Mouse (Mus musculus): ENCODE data around the gene Gm5771. TPM values are rescaled to one million over a fixed set of nuclear protein-coding genes. Genes with fewer than 3 reads are reported as not detected.

Gm5771 gene
- polyA plus RNA-seq, 1 experiment from 2014 or later = not detected

Other genes starting within 250 kb of the Gm5771 start
- gene Try4, start 90.1 kb upstream of the Gm5771 start, polyA plus RNA-seq (2015; fragmentation: Nextera tagmentation; extraction: Ambion mirVana) = not detected in 2 replicates
- gene Try5, start 75.5 kb upstream of the Gm5771 start, polyA plus RNA-seq (2015; fragmentation: Nextera tagmentation; extraction: Ambion mirVana) = not detected in 2 replicates
- not detected in 2 replicates for gene Try10, start 38.3 kb upstream of the Gm5771 start, polyA plus RNA-seq (2015; fragmentation: Nextera tagmentation; extraction: Ambion mirVana)
- not detected in 2 replicates for gene Prss3, start 14.7 kb upstream of the Gm5771 start, polyA plus RNA-seq (2015; fragmentation: Nextera tagmentation; extraction: Ambion mirVana)
- not detected in 2 replicates for gene Gm10334, start 53.8 kb downstream of the Gm5771 start, polyA plus RNA-seq (2015; fragmentation: Nextera tagmentation; extraction: Ambion mirVana)
- not detected in 2 replicates for gene Prss1, start 66.6 kb downstream of the Gm5771 start, polyA plus RNA-seq (2015; fragmentation: Nextera tagmentation; extraction: Ambion mirVana)
- not detected in 2 replicates for gene Prss2, start 129.4 kb downstream of the Gm5771 start, polyA plus RNA-seq (2015; fragmentation: Nextera tagmentation; extraction: Ambion mirVana)
- gene Ephb6, start 213.1 kb downstream of the Gm5771 start, polyA plus RNA-seq (2015; fragmentation: Nextera tagmentation; extraction: Ambion mirVana) = 5.5 and 6.2 TPM in 2 replicates
- 12.4 and 17.8 TPM in 2 replicates for gene Trpv6, start 244.0 kb downstream of the Gm5771 start, polyA plus RNA-seq (2015; fragmentation: Nextera tagmentation; extraction: Ambion mirVana)

Data from lung, postnatal 0 days (tissue).